8 mouse cellular contexts compared by ENCODE assay signal in the genomic region with DNA sequence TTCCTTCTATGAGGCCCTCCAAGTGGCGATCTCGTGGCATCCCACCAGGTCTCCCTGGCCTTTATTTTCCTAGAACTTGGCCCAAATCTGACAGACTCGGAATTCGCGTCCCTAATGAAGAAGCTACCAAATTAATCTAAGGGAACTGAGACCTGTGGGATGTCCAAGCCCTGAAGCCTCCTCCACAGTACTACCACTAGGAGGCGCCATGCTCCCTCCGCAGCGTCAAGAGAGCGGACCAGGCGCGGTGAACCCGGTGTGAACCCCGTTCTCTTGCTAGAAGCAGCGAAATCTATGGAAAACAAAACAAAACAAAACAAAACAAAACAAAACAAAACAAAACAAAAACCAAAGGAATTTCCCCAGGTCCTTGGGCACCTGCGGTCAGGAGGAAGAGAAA. TPM values are rescaled to one million over a fixed set of nuclear protein-coding genes. Genes with fewer than 3 reads are reported as not detected.
DNase-seq lines count a peak whose midpoint lies in the region; ATAC-seq and TF ChIP-seq lines count a peak whose summit lies in the region.

No protein-coding gene starts in this region.

- no peak overlapping the region for H3K4me3 ChIP-seq in midbrain, embryonic 10.5 days
- no peak overlapping the region for H3K4me3 ChIP-seq in midbrain, embryonic 15.5 days
- no peak overlapping the region for H3K4me3 ChIP-seq in embryonic facial prominence, embryonic 11.5 days (ENCODE audit: low read depth, low read length)
- no peak overlapping the region for H3K4me3 ChIP-seq in hindbrain, postnatal 0 days (ENCODE audit: low read length)
- H3K4me3 ChIP-seq in lung, adult 2 months (replicated peaks; ENCODE audit: extremely low read depth, low read depth, low read length), result no peak overlapping the region

- H3K36me3 ChIP-seq in midbrain, embryonic 10.5 days, result no peaks in the 10 kb centered on the region
- no peaks in the 10 kb centered on the region for H3K36me3 ChIP-seq in midbrain, embryonic 15.5 days (replicated peaks)
- no peaks in the 10 kb centered on the region for H3K36me3 ChIP-seq in embryonic facial prominence, embryonic 11.5 days (replicated peaks; ENCODE audit: control insufficient read depth, insufficient read depth, low read depth, low read length)
- no peaks in the 10 kb centered on the region for H3K36me3 ChIP-seq in hindbrain, postnatal 0 days (ENCODE audit: insufficient read depth, low read length)

- H3K4me2 ChIP-seq in midbrain, embryonic 15.5 days, result no peak overlapping the region
- H3K4me2 ChIP-seq in embryonic facial prominence, embryonic 11.5 days (ENCODE audit: low read depth, low read length), result no peak overlapping the region
- no peak overlapping the region for H3K4me2 ChIP-seq in hindbrain, postnatal 0 days (ENCODE audit: low read depth, low read length)

- no peaks in the 10 kb centered on the region for H3K9me3 ChIP-seq in midbrain, embryonic 10.5 days (replicated peaks)
- H3K9me3 ChIP-seq in midbrain, embryonic 15.5 days, result 0 out of 2 replicates have a peak, but pooled peaks cover 3% of the 10 kb centered on the region
- H3K9me3 ChIP-seq in embryonic facial prominence, embryonic 11.5 days (replicated peaks; ENCODE audit: control insufficient read depth, low read length), result no peaks in the 10 kb centered on the region
- no peaks in the 10 kb centered on the region for H3K9me3 ChIP-seq in hindbrain, postnatal 0 days (ENCODE audit: low read length)

- no peak for TF ChIP-seq POLR2A in lung, adult 2 months (IDR thresholded peaks at IDR 0.05; ENCODE audit: borderline replicate concordance, extremely low read depth, low read depth, low read length)

- H3K27me3 ChIP-seq in midbrain, embryonic 10.5 days (ENCODE audit: low read depth, poor library complexity, severe bottlenecking), result peaks cover 6% of the 10 kb centered on the region; the same call in 1 of the 2 replicates
- H3K27me3 ChIP-seq in midbrain, embryonic 15.5 days (replicated peaks), result 0 out of 2 replicates have a peak, but pooled peaks cover 4% of the 10 kb centered on the region
- no peaks in the 10 kb centered on the region for H3K27me3 ChIP-seq in embryonic facial prominence, embryonic 11.5 days (ENCODE audit: control insufficient read depth, insufficient read depth, low read length)
- H3K27me3 ChIP-seq in hindbrain, postnatal 0 days (ENCODE audit: insufficient read depth, low read length), result no peaks in the 10 kb centered on the region

- WGBS in midbrain, embryonic 10.5 days, result 8% methylated on average over 15 of the region's 15 CpGs
- WGBS in midbrain, embryonic 15.5 days, result 8% methylated on average over 15 of the region's 15 CpGs
- WGBS in embryonic facial prominence, embryonic 11.5 days, result 7% methylated on average over 15 of the region's 15 CpGs
- WGBS in hindbrain, postnatal 0 days, result 8% methylated on average over 15 of the region's 15 CpGs
- 8% methylated on average over 15 of the region's 15 CpGs for WGBS in lung, adult 2 months

- H3K9ac ChIP-seq in midbrain, embryonic 15.5 days, result no peak overlapping the region
- H3K9ac ChIP-seq in embryonic facial prominence, embryonic 11.5 days (replicated peaks; ENCODE audit: low read length), result no peak overlapping the region
- no peak overlapping the region for H3K9ac ChIP-seq in hindbrain, postnatal 0 days (replicated peaks; ENCODE audit: low read length)

- ATAC-seq in midbrain, embryonic 15.5 days (replicated peaks), result no peak
- ATAC-seq in embryonic facial prominence, embryonic 11.5 days (replicated peaks; ENCODE audit: insufficient number of reproducible peaks, low FRiP score, low TSS enrichment, low read depth), result no peak
- ATAC-seq in hindbrain, postnatal 0 days, result no peak

- no peak overlapping the region for H3K27ac ChIP-seq in midbrain, embryonic 10.5 days (replicated peaks)
- H3K27ac ChIP-seq in midbrain, embryonic 15.5 days, result no peak overlapping the region
- no peak overlapping the region for H3K27ac ChIP-seq in embryonic facial prominence, embryonic 11.5 days (replicated peaks; ENCODE audit: low read depth, low read length)
- H3K27ac ChIP-seq in hindbrain, postnatal 0 days, result no peak overlapping the region

- H3K4me1 ChIP-seq in midbrain, embryonic 10.5 days, result peaks cover 1% of the 10 kb centered on the region; the same call in 1 of the 2 replicates
- no peaks in the 10 kb centered on the region for H3K4me1 ChIP-seq in midbrain, embryonic 15.5 days
- H3K4me1 ChIP-seq in embryonic facial prominence, embryonic 11.5 days (ENCODE audit: control insufficient read depth, insufficient read depth, low read length), result no peaks in the 10 kb centered on the region
- no peaks in the 10 kb centered on the region for H3K4me1 ChIP-seq in hindbrain, postnatal 0 days (ENCODE audit: insufficient read depth, low read length)
- 0 out of 2 replicates have a peak, but pooled peaks cover 2% of the 10 kb centered on the region for H3K4me1 ChIP-seq in lung, adult 2 months (ENCODE audit: control insufficient read depth, insufficient read depth, low read length)

- TF ChIP-seq CTCF in hindbrain, postnatal 0 days (IDR thresholded peaks at IDR 0.05; ENCODE audit: low read depth), result peak; percentile 84
- peak; percentile 89 for TF ChIP-seq CTCF in lung, adult 2 months (IDR thresholded peaks at IDR 0.05; ENCODE audit: insufficient read depth, low read length)

- DNase-seq in midbrain, embryonic 10.5 days (ENCODE audit: low spot score), result peak; percentile 63
- DNase-seq in adrenal gland, postnatal 10 days, result peak; percentile 81
- DNase-seq in embryonic facial prominence, embryonic 11.5 days (ENCODE audit: low spot score), result peak; percentile 70
- DNase-seq in hindbrain, postnatal 0 days (ENCODE audit: low spot score), result peak; percentile 70
- DNase-seq in lung, adult 2 months, result peak; percentile 53
- peak; percentile 72 for DNase-seq in retina, postnatal 1 day
- no peak for DNase-seq in frontal cortex, postnatal 25 days (ENCODE audit: low spot score in 2 of 2)

RNA-seq across cellular contexts. Expression of gene Gtf3c5, which starts 9.3 kb away (rescaled TPM):
- 58.1 and 61.3 TPM in 2 replicates for polyA plus RNA-seq in midbrain, embryonic 10.5 days (2016; fragmentation: Nextera tagmentation; extraction: Ambion mirVana)
- polyA plus RNA-seq in midbrain, embryonic 15.5 days (2015; fragmentation: Nextera tagmentation; extraction: Ambion mirVana), result 48.2 and 49.2 TPM in 2 replicates
- 10 to 100 TPM; 15.5 to 21.5 TPM for total RNA-seq in adrenal gland, postnatal 10 days (2021)
- 38.5 and 38.8 TPM in 2 replicates for polyA plus RNA-seq in embryonic facial prominence, embryonic 11.5 days (2014; fragmentation: Nextera tagmentation; extraction: Ambion mirVana)
- 23.1 and 28.4 TPM in 2 replicates for total RNA-seq in hindbrain, postnatal 0 days (2014; rRNA removed)
- polyA plus RNA-seq in hindbrain, postnatal 0 days (2015; fragmentation: Nextera tagmentation; extraction: Ambion mirVana), result 27.4 and 29.5 TPM in 2 replicates
- polyA plus RNA-seq in lung, adult 2 months (2012; rRNA removed), result 21.6 and 27.3 TPM in 2 replicates

RNA-seq across cellular contexts. Expression of gene Gfi1b, which starts 29.0 kb away (rescaled TPM):
- polyA plus RNA-seq in midbrain, embryonic 10.5 days (2016; fragmentation: Nextera tagmentation; extraction: Ambion mirVana), result 4.3 and 4.5 TPM in 2 replicates
- not detected in 2 replicates for polyA plus RNA-seq in midbrain, embryonic 15.5 days (2015; fragmentation: Nextera tagmentation; extraction: Ambion mirVana)
- total RNA-seq in adrenal gland, postnatal 10 days (2021), result 1 to 10 TPM in 1 of 2 experiments, under 1 TPM in 1; 0.66 to 4.4 TPM
- 2.1 and 2.6 TPM in 2 replicates for polyA plus RNA-seq in embryonic facial prominence, embryonic 11.5 days (2014; fragmentation: Nextera tagmentation; extraction: Ambion mirVana)
- total RNA-seq in hindbrain, postnatal 0 days (2014; rRNA removed), result not detected in 2 replicates
- not detected in 2 replicates for polyA plus RNA-seq in hindbrain, postnatal 0 days (2015; fragmentation: Nextera tagmentation; extraction: Ambion mirVana)
- polyA plus RNA-seq in lung, adult 2 months (2012; rRNA removed), result 0.66 and 0.79 TPM in 2 replicates

RNA-seq across cellular contexts. Expression of gene Cel, which starts 29.6 kb away (rescaled TPM):
- polyA plus RNA-seq in midbrain, embryonic 10.5 days (2016; fragmentation: Nextera tagmentation; extraction: Ambion mirVana), result not detected in 2 replicates
- polyA plus RNA-seq in midbrain, embryonic 15.5 days (2015; fragmentation: Nextera tagmentation; extraction: Ambion mirVana), result 0.10 and 0.13 TPM in 2 replicates
- under 1 TPM in 1 of 2 experiments, not detected in 1; 0.15 TPM for total RNA-seq in adrenal gland, postnatal 10 days (2021)
- polyA plus RNA-seq in embryonic facial prominence, embryonic 11.5 days (2014; fragmentation: Nextera tagmentation; extraction: Ambion mirVana), result not detected in 2 replicates
- not detected in 2 replicates for total RNA-seq in hindbrain, postnatal 0 days (2014; rRNA removed)
- polyA plus RNA-seq in hindbrain, postnatal 0 days (2015; fragmentation: Nextera tagmentation; extraction: Ambion mirVana), result not detected in 2 replicates
- polyA plus RNA-seq in lung, adult 2 months (2012; rRNA removed), result 0.12 and 3.3 TPM in 2 replicates

RNA-seq across cellular contexts. Expression of gene Tsc1, which starts 48.2 kb away (rescaled TPM):
- polyA plus RNA-seq in midbrain, embryonic 10.5 days (2016; fragmentation: Nextera tagmentation; extraction: Ambion mirVana), result 21.7 and 25.7 TPM in 2 replicates
- 38.6 and 40.3 TPM in 2 replicates for polyA plus RNA-seq in midbrain, embryonic 15.5 days (2015; fragmentation: Nextera tagmentation; extraction: Ambion mirVana)
- 10 to 100 TPM; 15.5 to 20.7 TPM for total RNA-seq in adrenal gland, postnatal 10 days (2021)
- 16.4 and 17.9 TPM in 2 replicates for polyA plus RNA-seq in embryonic facial prominence, embryonic 11.5 days (2014; fragmentation: Nextera tagmentation; extraction: Ambion mirVana)
- total RNA-seq in hindbrain, postnatal 0 days (2014; rRNA removed), result 33.9 and 42.3 TPM in 2 replicates
- 20.0 and 22.7 TPM in 2 replicates for polyA plus RNA-seq in hindbrain, postnatal 0 days (2015; fragmentation: Nextera tagmentation; extraction: Ambion mirVana)
- polyA plus RNA-seq in lung, adult 2 months (2012; rRNA removed), result 10.2 and 14.7 TPM in 2 replicates

Comparison
In these comparisons a context has a peak if more than half of its experiments do, and no peak if none do; other contexts are left out.
1. DNase-seq: peak in midbrain, embryonic 10.5 days (single experiment), adrenal gland, postnatal 10 days (single experiment), embryonic facial prominence, embryonic 11.5 days (single experiment), hindbrain, postnatal 0 days (single experiment), lung, adult 2 months (single experiment) and retina, postnatal 1 day (single experiment); none in frontal cortex, postnatal 25 days (0 of 2).